Mouse (Mus musculus) E14TG2a.4 (cell line): ENCODE results near the gene Gm5157.
"Not testable (repeated sequence)": the region's sequence is repeated elsewhere in the genome, so short reads cannot be mapped to it uniquely, and the experiment has no call there.

Experiments
- CTCF ChIP-seq: conservative IDR thresholded peaks from 2 replicates; pipeline ENCODE4 v1.5.1; 2014; ENCODE audit warnings: low read length
- NANOG ChIP-seq: IDR thresholded peaks from 2 replicates; pipeline ENCODE4 v1.6.1; 2014; ENCODE audit warnings: borderline replicate concordance, low read length, mixed read lengths

DNA sequence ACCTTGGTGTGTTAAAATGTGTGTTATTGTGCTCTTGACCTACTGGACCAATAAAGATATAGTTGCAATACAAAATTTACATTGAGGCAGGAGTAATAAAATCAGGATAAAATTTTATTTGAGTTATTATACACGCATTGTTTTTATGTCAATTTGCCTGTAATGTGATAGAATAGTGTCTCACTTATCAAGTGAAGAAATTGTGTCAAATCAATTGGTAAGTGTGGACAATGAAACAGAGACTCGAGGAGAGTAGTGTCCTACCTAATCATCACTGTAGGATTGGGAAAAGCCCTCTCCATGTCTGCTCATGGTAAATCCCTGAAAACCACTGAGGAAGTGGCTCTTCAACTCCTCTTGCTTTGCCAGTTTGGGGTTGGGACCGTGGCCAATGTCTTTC lies 28.3 kb downstream of the Gm5157 start, which contains the start of gene Vmn1r123:
- TF ChIP-seq CTCF, NANOG: not testable (repeated sequence)
